Mouse (Mus musculus): ENCODE measurements around the gene Spock1. TPM values are rescaled to one million over a fixed set of nuclear protein-coding genes. Genes with fewer than 3 reads are reported as not detected.

The Spock1 gene
- polyA plus RNA-seq, 1 experiment from 2014 or later = 1.6 TPM

GRCm38 (mm10) chr13:57536988-57537547, 371.1 kb downstream of the Spock1 start:
- TF ChIP-seq CTCF (IDR thresholded peaks at IDR 0.05; ENCODE audit: low read depth) = no peak
- TF ChIP-seq EP300 (optimal IDR thresholded peaks at IDR 0.05) = no peak
- no peaks in the 10 kb centered on the region for H3K36me3 ChIP-seq (ENCODE audit: control insufficient read depth, insufficient read depth, low read length)
- WGBS = 68% methylated on average over 8 of the region's 8 CpGs
- H3K9me3 ChIP-seq (ENCODE audit: control insufficient read depth, low read length) = no peaks in the 10 kb centered on the region
- no peaks in the 10 kb centered on the region for H3K27me3 ChIP-seq (ENCODE audit: control insufficient read depth, insufficient read depth, low read length)
- no peak overlapping the region for H3K27ac ChIP-seq (replicated peaks)
- no peak overlapping the region for H3K4me2 ChIP-seq (replicated peaks; ENCODE audit: low read depth)
- no peak overlapping the region for H3K9ac ChIP-seq (ENCODE audit: low read length)
- no peak for DNase-seq (ENCODE audit: low spot score)
- no peaks in the 10 kb centered on the region for H3K4me1 ChIP-seq (replicated peaks; ENCODE audit: control insufficient read depth, insufficient read depth)
- H3K4me3 ChIP-seq (ENCODE audit: low read depth, low read length) = no peak overlapping the region
- ATAC-seq (ENCODE audit: low FRiP score, low TSS enrichment) = no peak

GRCm38 (mm10) chr13:57534325-57534724, 373.8 kb downstream of the Spock1 start:
- TF ChIP-seq CTCF (IDR thresholded peaks at IDR 0.05; ENCODE audit: low read depth) = no peak
- no peak for TF ChIP-seq EP300 (optimal IDR thresholded peaks at IDR 0.05)
- DNase-seq (ENCODE audit: low spot score) (no peak), ATAC-seq (ENCODE audit: low FRiP score, low TSS enrichment) (no peak)
- Histone ChIP-seq H3K9ac (ENCODE audit: low read length) (no peak overlapping the region), H3K36me3 (ENCODE audit: control insufficient read depth, insufficient read depth, low read length) (no peaks in the 10 kb centered on the region), H3K27ac (replicated peaks) (no peak overlapping the region), H3K9me3 (ENCODE audit: control insufficient read depth, low read length) (no peaks in the 10 kb centered on the region), H3K4me2 (replicated peaks; ENCODE audit: low read depth) (no peak overlapping the region), H3K27me3 (ENCODE audit: control insufficient read depth, insufficient read depth, low read length) (no peaks in the 10 kb centered on the region), H3K4me1 (replicated peaks; ENCODE audit: control insufficient read depth, insufficient read depth) (no peaks in the 10 kb centered on the region), H3K4me3 (ENCODE audit: low read depth, low read length) (no peak overlapping the region)
- WGBS = 61% methylated on average over 7 of the region's 7 CpGs

- Histone ChIP-seq H3K9ac (ENCODE audit: low read length) (no peak overlapping the region), H3K4me3 (ENCODE audit: low read depth, low read length) (no peak overlapping the region), H3K36me3 (ENCODE audit: control insufficient read depth, insufficient read depth, low read length) (no peaks in the 10 kb centered on the region), H3K27me3 (ENCODE audit: control insufficient read depth, insufficient read depth, low read length) (no peaks in the 10 kb centered on the region), H3K9me3 (ENCODE audit: control insufficient read depth, low read length) (no peaks in the 10 kb centered on the region), H3K4me1 (replicated peaks; ENCODE audit: control insufficient read depth, insufficient read depth) (no peaks in the 10 kb centered on the region), H3K27ac (replicated peaks) (no peak overlapping the region), H3K4me2 (replicated peaks; ENCODE audit: low read depth) (no peak overlapping the region)
- ATAC-seq (ENCODE audit: low FRiP score, low TSS enrichment) (no peak), DNase-seq (ENCODE audit: low spot score) (no peak)
- TF ChIP-seq EP300 (optimal IDR thresholded peaks at IDR 0.05) = no peak
- no peak for TF ChIP-seq CTCF (IDR thresholded peaks at IDR 0.05; ENCODE audit: low read depth)
Observed at GRCm38 (mm10) chr13:57525946-57526345, 382.2 kb downstream of the Spock1 start.

GRCm38 (mm10) chr13:57524546-57524945, 383.6 kb downstream of the Spock1 start:
- TF ChIP-seq EP300 (optimal IDR thresholded peaks at IDR 0.05) (no peak), CTCF (IDR thresholded peaks at IDR 0.05; ENCODE audit: low read depth) (no peak)

GRCm38 (mm10) chr13:57523366-57523765, 384.8 kb downstream of the Spock1 start:
- Histone ChIP-seq H3K4me1 (replicated peaks; ENCODE audit: control insufficient read depth, insufficient read depth) (no peaks in the 10 kb centered on the region), H3K4me2 (replicated peaks; ENCODE audit: low read depth) (no peak overlapping the region), H3K9me3 (ENCODE audit: control insufficient read depth, low read length) (no peaks in the 10 kb centered on the region), H3K27me3 (ENCODE audit: control insufficient read depth, insufficient read depth, low read length) (no peaks in the 10 kb centered on the region), H3K27ac (replicated peaks) (no peak overlapping the region), H3K36me3 (ENCODE audit: control insufficient read depth, insufficient read depth, low read length) (no peaks in the 10 kb centered on the region), H3K9ac (ENCODE audit: low read length) (no peak overlapping the region), H3K4me3 (ENCODE audit: low read depth, low read length) (no peak overlapping the region)
- DNase-seq (ENCODE audit: low spot score) (no peak), ATAC-seq (ENCODE audit: low FRiP score, low TSS enrichment) (no peak)
- TF ChIP-seq EP300 (optimal IDR thresholded peaks at IDR 0.05) (no peak), CTCF (IDR thresholded peaks at IDR 0.05; ENCODE audit: low read depth) (no peak)
- WGBS = 81% methylated on average over 5 of the region's 5 CpGs

More at GRCm38 (mm10) chr13:57524546-57524945, 383.6 kb downstream of the Spock1 start:
- H3K27ac ChIP-seq (replicated peaks) = no peak overlapping the region
- no peak overlapping the region for H3K9ac ChIP-seq (ENCODE audit: low read length)
- no peak overlapping the region for H3K4me2 ChIP-seq (replicated peaks; ENCODE audit: low read depth)
- DNase-seq (ENCODE audit: low spot score) (no peak), ATAC-seq (ENCODE audit: low FRiP score, low TSS enrichment) (no peak)
- H3K27me3 ChIP-seq (ENCODE audit: control insufficient read depth, insufficient read depth, low read length) = no peaks in the 10 kb centered on the region
- no peaks in the 10 kb centered on the region for H3K9me3 ChIP-seq (ENCODE audit: control insufficient read depth, low read length)
- 63% methylated on average over 3 of the region's 3 CpGs for WGBS
- H3K4me3 ChIP-seq (ENCODE audit: low read depth, low read length) = no peak overlapping the region
- no peaks in the 10 kb centered on the region for H3K36me3 ChIP-seq (ENCODE audit: control insufficient read depth, insufficient read depth, low read length)
- no peaks in the 10 kb centered on the region for H3K4me1 ChIP-seq (replicated peaks; ENCODE audit: control insufficient read depth, insufficient read depth)

- Histone ChIP-seq H3K9me3 (ENCODE audit: control insufficient read depth, low read length) (no peaks in the 10 kb centered on the region), H3K4me3 (ENCODE audit: low read depth, low read length) (no peak overlapping the region), H3K27ac (replicated peaks) (no peak overlapping the region), H3K27me3 (ENCODE audit: control insufficient read depth, insufficient read depth, low read length) (no peaks in the 10 kb centered on the region), H3K4me2 (replicated peaks; ENCODE audit: low read depth) (no peak overlapping the region), H3K9ac (ENCODE audit: low read length) (no peak overlapping the region), H3K4me1 (replicated peaks; ENCODE audit: control insufficient read depth, insufficient read depth) (no peaks in the 10 kb centered on the region), H3K36me3 (ENCODE audit: control insufficient read depth, insufficient read depth, low read length) (no peaks in the 10 kb centered on the region)
- DNase-seq (ENCODE audit: low spot score) (no peak), ATAC-seq (ENCODE audit: low FRiP score, low TSS enrichment) (no peak)
- 71% methylated on average over 4 of the region's 4 CpGs for WGBS
- TF ChIP-seq EP300 (optimal IDR thresholded peaks at IDR 0.05) = no peak
- TF ChIP-seq CTCF (IDR thresholded peaks at IDR 0.05; ENCODE audit: low read depth) = no peak
Observed at GRCm38 (mm10) chr13:57522319-57522718, 385.8 kb downstream of the Spock1 start.

All from stomach, postnatal 0 days (tissue).